Mouse (Mus musculus): Measurements from ENCODE around the gene Oard1. TPM values are rescaled to one million over a fixed set of nuclear protein-coding genes. Genes with fewer than 3 reads are reported as not detected.

The Oard1 gene
- polyA plus RNA-seq (2012; rRNA removed) (22.1 and 28.5 TPM in 2 replicates), polyA plus RNA-seq (2014; fragmentation: Nextera tagmentation; extraction: Ambion mirVana) (46.8 and 46.9 TPM in 2 replicates)

GRCm38 (mm10) chr17:48409380-48410298, at the start of gene Oard1, which contains the start of gene Nfya:
Gene Oard1, plus strand, starts transcription at chr17:48410014.
Gene Nfya, minus strand, starts transcription at chr17:48409906.
- peak within 1 kb of the TSS; percentile 63 for H3K4me2 ChIP-seq (replicated peaks; ENCODE audit: low read depth, low read length, severe bottlenecking)
- peaks cover 18% of the 10 kb centered on the region for H3K4me1 ChIP-seq (ENCODE audit: control insufficient read depth, insufficient read depth, low read length)
- H3K27me3 ChIP-seq (ENCODE audit: control insufficient read depth, insufficient read depth, low read length), result no peaks in the 10 kb centered on the region
- H3K9ac ChIP-seq (ENCODE audit: low read depth, low read length, severe bottlenecking), result peak within 1 kb of the TSS; percentile 98
- peak; percentile 94 for ATAC-seq (ENCODE audit: low FRiP score, low read depth)
- peaks cover 11% of the 10 kb centered on the region for H3K36me3 ChIP-seq (ENCODE audit: control insufficient read depth, insufficient read depth, low read length)
- H3K9me3 ChIP-seq (ENCODE audit: control insufficient read depth, low read length), result no peaks in the 10 kb centered on the region
- under 1% methylated on average over 45 of the region's 84 CpGs for WGBS
- peak within 1 kb of the TSS; percentile 99 for H3K27ac ChIP-seq (replicated peaks; ENCODE audit: low read depth, low read length)
- peak; percentile 98 for TF ChIP-seq POLR2A (IDR thresholded peaks at IDR 0.05; ENCODE audit: borderline replicate concordance, extremely low read depth, insufficient read depth, insufficient read length)
- peak; percentile 100 for DNase-seq (ENCODE audit: low spot score)
- peak within 1 kb of the TSS; percentile 84 for H3K4me3 ChIP-seq (replicated peaks; ENCODE audit: low read length)

- H3K36me3 ChIP-seq (ENCODE audit: control insufficient read depth, insufficient read depth, low read length), result no peaks in the 10 kb centered on the region
- DNase-seq (ENCODE audit: low spot score), result no peak
- WGBS, result 89% methylated on average over 4 of the region's 4 CpGs
- no peaks in the 10 kb centered on the region for H3K4me1 ChIP-seq (ENCODE audit: control insufficient read depth, insufficient read depth, low read length)
- no peak for ATAC-seq (ENCODE audit: low FRiP score, low read depth)
- H3K4me3 ChIP-seq (replicated peaks; ENCODE audit: low read length), result no peak overlapping the region
- H3K27ac ChIP-seq (replicated peaks; ENCODE audit: low read depth, low read length), result no peak overlapping the region
- H3K4me2 ChIP-seq (replicated peaks; ENCODE audit: low read depth, low read length, severe bottlenecking), result no peak overlapping the region
- no peak for TF ChIP-seq POLR2A (IDR thresholded peaks at IDR 0.05; ENCODE audit: borderline replicate concordance, extremely low read depth, insufficient read depth, insufficient read length)
- H3K9me3 ChIP-seq (ENCODE audit: control insufficient read depth, low read length), result no peaks in the 10 kb centered on the region
- H3K27me3 ChIP-seq (ENCODE audit: control insufficient read depth, insufficient read depth, low read length), result no peaks in the 10 kb centered on the region
- no peak overlapping the region for H3K9ac ChIP-seq (ENCODE audit: low read depth, low read length, severe bottlenecking)
Observed at GRCm38 (mm10) chr17:48360462-48360861, 49.4 kb upstream of the Oard1 start.

- Histone ChIP-seq H3K27me3 (ENCODE audit: control insufficient read depth, insufficient read depth, low read length) (no peaks in the 10 kb centered on the region), H3K4me3 (replicated peaks; ENCODE audit: low read length) (no peak overlapping the region), H3K27ac (replicated peaks; ENCODE audit: low read depth, low read length) (no peak overlapping the region), H3K36me3 (ENCODE audit: control insufficient read depth, insufficient read depth, low read length) (no peaks in the 10 kb centered on the region), H3K4me2 (replicated peaks; ENCODE audit: low read depth, low read length, severe bottlenecking) (no peak overlapping the region), H3K9me3 (ENCODE audit: control insufficient read depth, low read length) (no peaks in the 10 kb centered on the region), H3K4me1 (ENCODE audit: control insufficient read depth, insufficient read depth, low read length) (no peaks in the 10 kb centered on the region), H3K9ac (ENCODE audit: low read depth, low read length, severe bottlenecking) (no peak overlapping the region)
- DNase-seq (ENCODE audit: low spot score), result no peak
- no peak for TF ChIP-seq POLR2A (IDR thresholded peaks at IDR 0.05; ENCODE audit: borderline replicate concordance, extremely low read depth, insufficient read depth, insufficient read length)
- 63% methylated on average over 3 of the region's 3 CpGs for WGBS
- no peak for ATAC-seq (ENCODE audit: low FRiP score, low read depth)
Observed at GRCm38 (mm10) chr17:48362346-48362745, 47.5 kb upstream of the Oard1 start.

GRCm38 (mm10) chr17:48362966-48363365, 46.8 kb upstream of the Oard1 start:
- Histone ChIP-seq H3K27ac (replicated peaks; ENCODE audit: low read depth, low read length) (no peak overlapping the region), H3K36me3 (ENCODE audit: control insufficient read depth, insufficient read depth, low read length) (no peaks in the 10 kb centered on the region)
- DNase-seq (ENCODE audit: low spot score), result peak; percentile 55

GRCm38 (mm10) chr17:48363421-48363965, 46.3 kb upstream of the Oard1 start:
- no peak for DNase-seq (ENCODE audit: low spot score)
- no peak for ATAC-seq (ENCODE audit: low FRiP score, low read depth)
- 67% methylated on average over 6 of the region's 6 CpGs for WGBS
- Histone ChIP-seq H3K36me3 (ENCODE audit: control insufficient read depth, insufficient read depth, low read length) (no peaks in the 10 kb centered on the region), H3K27ac (replicated peaks; ENCODE audit: low read depth, low read length) (no peak overlapping the region), H3K9me3 (ENCODE audit: control insufficient read depth, low read length) (no peaks in the 10 kb centered on the region), H3K4me3 (replicated peaks; ENCODE audit: low read length) (no peak overlapping the region), H3K9ac (ENCODE audit: low read depth, low read length, severe bottlenecking) (no peak overlapping the region), H3K4me1 (ENCODE audit: control insufficient read depth, insufficient read depth, low read length) (no peaks in the 10 kb centered on the region), H3K4me2 (replicated peaks; ENCODE audit: low read depth, low read length, severe bottlenecking) (no peak overlapping the region), H3K27me3 (ENCODE audit: control insufficient read depth, insufficient read depth, low read length) (no peaks in the 10 kb centered on the region)
- no peak for TF ChIP-seq POLR2A (IDR thresholded peaks at IDR 0.05; ENCODE audit: borderline replicate concordance, extremely low read depth, insufficient read depth, insufficient read length)

More at GRCm38 (mm10) chr17:48362966-48363365, 46.8 kb upstream of the Oard1 start:
- Histone ChIP-seq H3K27me3 (ENCODE audit: control insufficient read depth, insufficient read depth, low read length) (no peaks in the 10 kb centered on the region), H3K4me1 (ENCODE audit: control insufficient read depth, insufficient read depth, low read length) (no peaks in the 10 kb centered on the region), H3K4me3 (replicated peaks; ENCODE audit: low read length) (no peak overlapping the region), H3K9ac (ENCODE audit: low read depth, low read length, severe bottlenecking) (no peak overlapping the region), H3K4me2 (replicated peaks; ENCODE audit: low read depth, low read length, severe bottlenecking) (no peak overlapping the region), H3K9me3 (ENCODE audit: control insufficient read depth, low read length) (no peaks in the 10 kb centered on the region)
- 84% methylated on average over 8 of the region's 8 CpGs for WGBS
- TF ChIP-seq POLR2A (IDR thresholded peaks at IDR 0.05; ENCODE audit: borderline replicate concordance, extremely low read depth, insufficient read depth, insufficient read length), result no peak
- ATAC-seq (ENCODE audit: low FRiP score, low read depth), result no peak
